Mouse (Mus musculus) urinary bladder, adult 18-20 months (tissue): ENCODE data around the gene Zkscan8.
A peak's percentile ranks its signal among the peaks of the same experiment; 100 is the strongest.
"Not testable (repeated sequence)": the region's sequence is repeated elsewhere in the genome, so short reads cannot be mapped to it uniquely, and the experiment has no call there.

Experiments
- DNase-seq, 2 experiments: peaks; one replicate each; pipeline ENCODE4 v3.0.0; 2022; ENCODE audit warnings: low spot score in 2 of 2, mixed read lengths in 2 of 2

The Zkscan8 gene

GRCm38 (mm10) chr13:21530781-21531201 is at the start of gene Zkscan8:
Gene Zkscan8 (minus strand): TSS chr13:21531120.
- DNase-seq, result peak; percentile 83 to 92

DNA sequence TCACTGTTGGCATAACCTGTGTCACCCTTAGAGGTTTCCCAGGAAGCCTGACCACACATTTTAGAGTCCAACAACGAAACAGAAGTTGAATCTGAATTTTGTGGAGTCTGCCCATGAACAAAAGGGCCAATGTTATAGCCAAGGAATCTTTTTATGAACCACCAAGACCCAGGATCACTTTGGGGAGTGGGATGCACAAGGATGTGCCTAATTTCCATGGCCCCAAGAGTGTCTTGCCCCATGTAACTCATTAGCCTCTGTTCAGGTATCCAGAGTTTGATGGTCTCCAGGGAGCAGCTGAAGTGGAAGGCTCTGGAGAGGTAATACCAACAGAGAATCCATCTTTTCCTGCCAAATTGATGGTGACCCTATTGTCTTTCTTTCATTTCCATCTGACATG is 28.9 kb upstream of the Zkscan8 start, which contains the start of gene Olfr1535:
Gene Olfr1535 (minus strand): TSS at position 101 of the 400 bp plus-strand sequence.
- no peak for DNase-seq

DNA sequence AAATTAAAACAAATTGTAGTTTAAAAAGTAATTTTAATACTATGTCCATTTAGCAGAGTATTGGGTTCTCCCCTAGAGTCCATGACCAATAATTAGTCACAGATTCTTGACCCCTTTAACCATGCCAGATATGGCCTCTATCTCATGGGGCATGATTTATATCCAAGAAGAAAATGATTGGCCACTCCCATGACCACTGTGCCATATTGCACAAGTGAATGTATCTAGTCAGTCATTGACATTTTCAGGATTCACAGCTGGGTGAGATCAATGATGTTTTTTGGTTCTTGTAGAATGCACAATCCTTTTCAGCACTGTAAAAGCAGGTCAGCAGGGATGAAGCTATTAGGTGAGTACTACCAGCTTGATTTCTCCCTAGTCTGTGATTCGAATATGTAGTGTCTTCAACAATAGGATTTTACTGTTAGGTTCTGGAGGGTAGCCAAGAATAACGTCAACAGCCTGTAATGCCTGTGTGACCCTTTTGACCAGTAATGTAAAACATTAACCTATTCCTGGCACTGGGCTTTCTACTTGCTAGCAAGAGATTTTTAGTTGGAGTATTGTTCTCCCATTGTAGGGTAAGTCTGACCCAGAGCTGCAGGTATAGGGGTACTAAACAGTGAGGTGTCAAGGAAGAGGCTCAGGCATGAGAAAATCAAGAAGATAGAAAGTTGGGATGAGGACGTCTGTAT is 19.6 kb upstream of the Zkscan8 start:
- no peak for DNase-seq

DNA sequence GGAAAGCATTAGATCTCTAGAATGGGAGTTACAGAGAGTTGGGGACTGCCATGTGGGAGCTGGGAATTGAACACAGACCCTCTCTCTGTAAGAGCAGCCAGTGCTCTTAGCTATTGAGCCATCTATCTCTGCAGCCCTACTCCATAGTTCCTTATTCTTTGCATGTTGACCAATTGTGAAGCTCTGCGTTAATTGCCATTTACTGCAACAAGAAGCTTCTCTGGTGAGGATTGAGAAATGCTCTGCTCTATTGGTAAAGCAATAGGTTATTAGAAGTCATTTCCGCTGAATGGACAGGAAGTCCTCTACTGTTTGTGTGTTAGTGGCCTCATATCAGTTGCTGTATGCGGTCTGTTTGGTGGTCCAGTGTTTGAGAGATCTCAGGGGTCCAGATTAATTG is 18.6 kb upstream of the Zkscan8 start:
- DNase-seq, result no peak

DNA sequence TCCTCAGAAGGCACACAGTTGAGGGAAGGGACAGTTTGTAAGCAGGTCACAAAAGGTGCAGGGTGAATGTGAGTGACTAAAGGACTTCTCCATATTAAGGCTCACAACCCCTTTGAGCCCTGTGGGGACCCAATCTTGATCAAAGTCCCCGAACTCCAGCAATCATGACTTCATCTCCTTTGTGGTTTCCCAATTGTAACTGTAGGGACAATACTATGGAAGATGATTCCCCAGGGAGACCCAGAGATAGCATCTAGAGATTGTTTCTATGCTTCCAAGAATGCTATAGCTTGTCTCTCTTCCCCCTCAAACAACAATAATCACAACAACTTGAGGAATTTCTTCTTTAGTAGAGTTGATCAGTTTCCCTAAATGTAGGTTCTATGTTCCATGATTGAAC is 11.8 kb upstream of the Zkscan8 start, which contains the start of gene Olfr1366:
Gene Olfr1366 (minus strand): TSS at position 101 of the 400 bp plus-strand sequence.
- no peak for DNase-seq

DNA sequence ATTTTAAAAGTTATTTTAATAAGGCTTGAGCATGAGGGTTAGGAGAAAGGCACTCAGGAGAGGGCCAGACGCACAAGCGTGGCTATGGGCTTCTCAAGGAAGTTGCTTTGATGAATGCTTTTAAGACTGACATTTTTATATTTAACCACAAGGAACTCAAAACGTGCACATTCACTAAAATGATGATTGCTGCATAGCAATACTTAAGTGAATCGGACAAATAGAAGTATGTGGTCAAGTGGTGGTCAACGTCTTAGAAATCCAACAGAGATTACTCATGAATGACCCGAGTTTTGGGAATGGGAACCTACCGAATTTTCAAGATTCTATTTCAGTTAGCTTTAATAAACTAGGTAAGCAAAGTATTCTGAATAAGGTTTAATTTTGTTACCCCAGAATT is 784 bp downstream of the Zkscan8 start:
- no peak for DNase-seq

GRCm38 (mm10) chr13:21506221-21506649 is 24.7 kb downstream of the Zkscan8 start:
- peak; percentile 72 to 75 for DNase-seq

GRCm38 (mm10) chr13:21502296-21502695 is 28.6 kb downstream of the Zkscan8 start:
- DNase-seq, result no peak

DNA sequence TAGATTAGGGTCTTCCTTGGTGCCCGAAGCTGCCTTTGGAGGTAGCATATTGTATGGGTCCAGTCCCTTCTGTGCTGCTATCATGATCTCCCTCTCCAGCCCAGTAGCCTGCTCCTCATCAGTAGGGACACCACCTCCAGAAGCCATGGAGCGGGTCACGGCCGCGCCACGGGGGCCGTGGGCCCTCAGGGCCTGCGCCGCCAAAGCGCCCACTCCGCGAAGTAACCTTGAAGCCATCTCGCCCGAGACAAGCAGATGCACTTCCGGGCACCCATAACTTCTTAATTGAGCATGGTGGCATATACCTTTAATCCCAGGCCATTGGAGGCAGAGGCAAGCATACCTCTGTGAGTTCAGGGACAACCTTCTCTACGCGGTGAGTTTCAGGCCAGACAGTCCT is 29.7 kb downstream of the Zkscan8 start, which contains the start of gene Gm11273:
Gene Gm11273 (minus strand): TSS at position 237 of the 400 bp plus-strand sequence.
- not testable (repeated sequence) for DNase-seq

DNA sequence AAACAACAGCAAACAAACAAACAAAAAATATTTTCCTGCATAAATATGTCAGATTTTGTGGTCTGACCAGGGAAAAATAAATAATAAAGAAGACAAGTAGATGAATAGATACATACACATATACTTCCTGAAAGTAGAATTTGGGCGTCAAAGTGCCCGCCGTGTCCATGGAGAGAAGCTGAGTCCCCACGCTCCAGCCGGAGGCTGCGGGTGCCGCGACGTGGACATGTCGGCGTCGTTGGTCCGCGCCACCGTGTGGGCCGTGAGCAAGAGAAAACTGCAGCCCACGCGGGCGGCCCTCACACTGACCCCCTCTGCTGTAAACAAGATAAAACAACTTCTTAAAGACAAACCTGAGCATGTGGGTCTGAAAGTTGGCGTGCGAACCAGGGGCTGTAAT is 35.8 kb downstream of the Zkscan8 start, which contains the start of gene AK157302:
Gene AK157302 (plus strand): TSS at position 144 of the 400 bp plus-strand sequence.
- no peak for DNase-seq

GRCm38 (mm10) chr13:21492847-21493246 is 38.1 kb downstream of the Zkscan8 start:
- no peak for DNase-seq

GRCm38 (mm10) chr13:21486881-21487280 is 44.0 kb downstream of the Zkscan8 start:
- no peak for DNase-seq

- peak; percentile 43 to 54 for DNase-seq
These were observed 51.9 kb downstream of the Zkscan8 start, which contains the start of the genes Zkscan4 and Gm10065 for GRCm38 (mm10) chr13:21478759-21479670. Gene Zkscan4 (plus strand): TSS chr13:21478907. Gene Gm10065 (minus strand): TSS chr13:21479441.

DNA sequence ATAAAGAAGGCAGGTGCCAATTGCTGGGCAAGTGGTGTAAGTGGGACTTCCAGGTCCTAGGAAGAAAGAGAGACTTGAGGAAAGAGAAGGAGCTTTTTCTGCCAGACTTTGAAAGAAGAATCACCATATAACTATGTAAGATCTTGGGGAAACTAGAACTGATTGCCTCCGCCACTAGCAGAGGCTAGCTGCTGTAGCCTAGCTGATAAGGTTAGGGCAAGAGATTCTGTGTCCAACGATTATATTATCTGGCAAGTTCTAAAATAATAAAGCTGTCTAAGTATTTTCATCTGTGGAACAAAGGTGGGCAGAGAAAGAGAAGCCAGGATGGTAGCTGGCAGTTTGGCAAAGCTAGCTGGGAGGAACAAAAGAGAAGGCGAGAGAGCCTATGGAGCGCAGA is 58.5 kb downstream of the Zkscan8 start:
- DNase-seq, result no peak

DNA sequence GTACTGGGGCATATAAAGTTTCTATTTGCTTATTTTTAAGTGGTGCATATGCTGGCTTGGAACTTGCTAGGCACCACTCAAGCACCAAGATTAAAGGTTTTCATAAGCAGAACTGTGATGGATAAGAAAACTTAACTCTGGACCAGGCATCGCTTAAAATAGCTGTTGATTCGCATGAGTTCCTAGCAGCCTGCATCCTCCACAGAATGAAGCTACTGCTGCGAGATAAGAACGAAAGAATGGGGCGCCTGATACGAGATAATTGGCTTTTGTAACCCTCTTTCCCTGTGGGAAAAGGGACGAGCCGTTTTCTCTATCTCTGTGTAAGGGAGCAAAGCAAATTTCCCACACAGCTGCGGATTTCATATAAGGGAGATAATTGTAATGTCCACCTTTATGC is 61.8 kb downstream of the Zkscan8 start:
- no peak for DNase-seq

DNA sequence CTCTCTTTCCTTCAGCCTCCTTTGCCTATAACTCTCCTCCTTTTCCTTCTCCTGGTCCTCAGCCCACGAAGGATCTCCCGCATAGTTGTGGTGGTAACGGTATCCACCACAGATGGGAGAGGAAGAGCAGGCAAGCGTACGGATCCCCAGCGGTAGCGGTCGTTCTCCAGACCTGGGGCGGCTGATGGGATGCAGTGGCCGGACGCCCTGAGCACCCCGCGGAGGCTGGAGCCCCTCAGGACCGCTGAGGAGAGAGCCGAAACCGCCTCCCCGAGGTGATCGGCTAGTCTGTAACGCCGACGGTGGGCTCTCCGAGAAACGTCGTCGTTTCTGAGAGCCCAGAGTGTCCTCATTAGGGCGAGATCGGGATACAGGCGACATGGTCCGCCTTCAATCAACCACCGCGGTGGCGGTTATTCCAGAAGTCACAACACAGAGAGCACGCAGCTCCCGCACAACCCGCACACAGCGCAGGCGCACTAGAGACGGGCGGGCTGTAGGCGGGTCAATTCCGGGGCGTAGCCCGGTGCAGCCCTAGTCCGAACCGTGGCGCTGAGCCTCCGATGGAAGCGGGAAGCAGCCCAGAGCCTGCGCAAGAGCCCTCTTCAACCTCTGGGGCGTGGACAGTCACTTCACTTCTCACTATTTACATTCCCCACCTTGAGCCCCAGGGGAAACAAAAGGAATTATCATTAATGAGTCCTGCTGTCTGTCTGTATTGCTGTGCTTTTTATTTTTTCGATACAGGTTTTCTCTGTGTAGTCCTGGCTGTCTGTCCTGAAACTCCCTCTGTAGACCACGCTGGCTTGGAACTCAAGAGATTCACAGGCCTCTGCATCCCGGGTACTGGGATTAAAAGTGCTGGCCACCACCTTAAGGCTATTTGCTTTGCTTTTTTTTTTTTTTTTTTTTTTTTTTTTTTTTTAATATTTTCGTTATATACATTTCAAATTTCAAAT is 62.6 kb downstream of the Zkscan8 start, which contains the start of gene Nkapl:
Gene Nkapl (minus strand): TSS at position 449 of the 959 bp plus-strand sequence.
- DNase-seq, result peak; percentile 75 to 82

DNA sequence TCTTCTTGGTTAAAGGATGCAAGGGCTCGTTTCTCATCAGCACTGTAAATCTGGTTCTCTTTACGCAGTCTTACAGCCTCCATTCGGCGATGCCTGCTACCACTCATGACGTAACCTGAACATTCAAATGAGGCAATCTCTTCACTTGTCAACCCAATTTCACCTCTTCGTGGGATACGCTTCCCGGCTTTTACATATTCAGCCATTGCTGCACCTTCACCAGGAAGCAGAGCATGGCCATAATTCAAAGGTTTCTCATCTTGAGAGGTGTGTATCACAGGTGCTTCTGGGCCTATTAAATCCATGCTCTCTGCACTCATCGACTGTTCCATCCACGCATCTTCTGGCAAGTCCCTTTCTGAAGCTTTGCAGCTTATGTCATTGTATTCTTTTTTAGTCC is 63.6 kb downstream of the Zkscan8 start:
- DNase-seq, result no peak
